Mouse (Mus musculus): ENCODE measurements at regions not wholly inside any gene's neighbourhood (a gene's known extent, or its start where the extent isn't known, plus 50 kb on each side); places are given as distances from the start of the nearest gene placed in this dataset.
A peak's percentile ranks its signal among the peaks of the same experiment; 100 is the strongest.

DNA sequence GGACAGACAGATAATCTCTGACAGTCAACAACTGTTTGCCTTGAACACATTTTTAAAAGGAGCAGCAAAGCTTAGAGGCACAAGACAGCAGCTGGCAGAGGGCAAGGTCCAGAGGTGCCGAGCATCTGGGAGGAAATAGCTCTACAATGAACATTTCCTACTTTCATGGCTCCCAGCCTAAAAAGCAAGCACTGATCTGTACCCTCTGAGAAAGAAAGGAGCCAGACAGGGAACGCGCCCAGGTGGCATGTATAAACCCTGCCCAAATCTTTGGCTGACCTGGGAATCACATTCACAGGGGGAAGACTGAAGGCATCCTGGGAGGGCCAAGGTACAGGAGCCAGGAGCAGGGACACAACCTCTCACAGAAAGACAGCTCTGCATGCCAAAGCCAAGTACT, 371.2 kb upstream of the Tbx3 start:
- Histone ChIP-seq H3K27me3 (ENCODE audit: control insufficient read depth, insufficient read depth, insufficient read length) (no peaks in the 10 kb centered on the region), H3K79me2 (ENCODE audit: control insufficient read depth, insufficient read depth) (no peaks in the 10 kb centered on the region), H3K4me2 (ENCODE audit: low read depth) (no peak overlapping the region), H3K4me3 (no peak overlapping the region), H3ac (ENCODE audit: control insufficient read depth, insufficient read length) (no peak overlapping the region), H3K36me3 (ENCODE audit: control insufficient read depth, insufficient read depth) (no peaks in the 10 kb centered on the region)
- TF ChIP-seq SRF (IDR thresholded peaks at IDR 0.05; ENCODE audit: control insufficient read depth, insufficient read length, low read depth) (no peak), MYOG (IDR thresholded peaks at IDR 0.05; ENCODE audit: control insufficient read depth in 1 of 3, insufficient read depth in 1 of 3, insufficient read length in 2 of 3, low read depth in 2 of 3) (no peak), E2F4 (IDR thresholded peaks at IDR 0.05; ENCODE audit: insufficient read depth) (no peak), MYOD1 (IDR thresholded peaks at IDR 0.05; ENCODE audit: control insufficient read depth in 1 of 3, insufficient read length in 2 of 3, low read depth in 2 of 3) (no peak), CEBPB (IDR thresholded peaks at IDR 0.05; ENCODE audit: insufficient read depth, poor library complexity, severe bottlenecking) (no peak), TCF12 (IDR thresholded peaks at IDR 0.05; ENCODE audit: insufficient read depth, poor library complexity, severe bottlenecking) (no peak), TCF3 (IDR thresholded peaks at IDR 0.05; ENCODE audit: insufficient read length, low read depth) (no peak), REST (IDR thresholded peaks at IDR 0.05; ENCODE audit: insufficient read depth, insufficient read length) (no peak), USF1 (IDR thresholded peaks at IDR 0.05; ENCODE audit: low read depth) (no peak)

DNA sequence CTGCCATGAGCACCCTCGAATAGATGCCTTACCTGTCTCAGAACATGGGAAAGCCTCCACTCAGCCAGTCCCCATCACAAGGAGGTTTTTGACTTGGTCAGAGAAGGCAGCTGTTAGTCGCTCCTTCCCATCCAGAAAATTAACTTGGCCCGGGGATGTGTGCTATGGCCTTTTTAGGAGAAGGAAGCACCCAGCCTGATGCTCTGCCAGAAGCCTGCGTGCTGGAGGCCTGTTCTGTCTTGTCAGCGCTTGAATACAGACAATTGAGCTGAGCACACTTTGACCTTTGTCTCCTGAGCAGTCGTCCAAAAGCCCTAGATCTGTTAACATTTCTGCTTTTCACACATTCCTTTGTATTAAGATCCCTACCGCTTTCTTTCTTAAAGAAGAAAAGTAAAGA, 370.4 kb upstream of the Tbx3 start:
- TF ChIP-seq SRF (IDR thresholded peaks at IDR 0.05; ENCODE audit: control insufficient read depth, insufficient read length, low read depth) = no peak
- no peak for TF ChIP-seq MYOD1 (IDR thresholded peaks at IDR 0.05; ENCODE audit: control insufficient read depth in 1 of 3, insufficient read length in 2 of 3, low read depth in 2 of 3)
- TF ChIP-seq MAX (IDR thresholded peaks at IDR 0.05; ENCODE audit: low read depth) = no peak
- no peak for TF ChIP-seq REST (IDR thresholded peaks at IDR 0.05; ENCODE audit: insufficient read depth, insufficient read length)
- no peak for TF ChIP-seq MYOG (IDR thresholded peaks at IDR 0.05; ENCODE audit: control insufficient read depth in 1 of 3, insufficient read depth in 1 of 3, insufficient read length in 2 of 3, low read depth in 2 of 3)
- TF ChIP-seq POLR2AphosphoS2 (IDR thresholded peaks at IDR 0.05; ENCODE audit: insufficient read length, low read depth) = no peak
- no peak for TF ChIP-seq TCF12 (IDR thresholded peaks at IDR 0.05; ENCODE audit: insufficient read depth, poor library complexity, severe bottlenecking)
- TF ChIP-seq E2F4 (IDR thresholded peaks at IDR 0.05; ENCODE audit: insufficient read depth) = no peak
- TF ChIP-seq CEBPB (IDR thresholded peaks at IDR 0.05; ENCODE audit: insufficient read depth, poor library complexity, severe bottlenecking) = no peak
- TF ChIP-seq TCF3 (IDR thresholded peaks at IDR 0.05; ENCODE audit: insufficient read length, low read depth) = no peak
- TF ChIP-seq USF1 (IDR thresholded peaks at IDR 0.05; ENCODE audit: low read depth) = no peak
- no peak for TF ChIP-seq POLR2A (IDR thresholded peaks at IDR 0.05; ENCODE audit: insufficient read length, low read depth)
- Histone ChIP-seq H3ac (ENCODE audit: control insufficient read depth, insufficient read length) (no peak overlapping the region), H3K4me2 (ENCODE audit: low read depth) (no peak overlapping the region), H3K36me3 (ENCODE audit: control insufficient read depth, insufficient read depth) (no peaks in the 10 kb centered on the region), H3K27me3 (ENCODE audit: control insufficient read depth, insufficient read depth, insufficient read length) (no peaks in the 10 kb centered on the region), H3K4me3 (no peak overlapping the region), H3K79me2 (ENCODE audit: control insufficient read depth, insufficient read depth) (no peaks in the 10 kb centered on the region)

DNA sequence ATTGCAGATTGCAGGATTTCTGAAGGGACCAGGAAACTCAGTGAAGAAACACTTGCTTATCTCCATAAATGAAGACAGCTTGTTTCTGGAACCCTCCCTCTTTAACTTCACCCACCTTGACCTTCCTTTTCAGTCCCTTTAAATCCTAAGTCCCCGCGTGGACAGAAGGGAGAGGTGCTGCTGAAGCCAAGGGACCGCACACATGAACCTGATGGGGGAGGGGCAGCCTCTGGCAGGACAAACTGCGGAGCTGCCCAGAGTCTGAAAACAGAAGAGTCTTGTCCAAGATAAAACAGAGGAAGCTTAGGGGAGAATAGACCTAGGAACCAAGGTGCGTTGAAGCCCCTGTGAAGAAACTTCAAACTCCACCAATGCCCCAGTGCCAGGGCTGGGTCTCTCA, 368.9 kb upstream of the Tbx3 start:
- TF ChIP-seq POLR2A (IDR thresholded peaks at IDR 0.05; ENCODE audit: insufficient read length, low read depth) = no peak
- TF ChIP-seq CEBPB (IDR thresholded peaks at IDR 0.05; ENCODE audit: insufficient read depth, poor library complexity, severe bottlenecking) = no peak
- no peak for TF ChIP-seq E2F4 (IDR thresholded peaks at IDR 0.05; ENCODE audit: insufficient read depth)
- TF ChIP-seq MYOD1 (IDR thresholded peaks at IDR 0.05; ENCODE audit: control insufficient read depth in 1 of 3, insufficient read length in 2 of 3, low read depth in 2 of 3) = no peak
- no peak for TF ChIP-seq MAX (IDR thresholded peaks at IDR 0.05; ENCODE audit: low read depth)
- TF ChIP-seq TCF3 (IDR thresholded peaks at IDR 0.05; ENCODE audit: insufficient read length, low read depth) = no peak
- TF ChIP-seq SRF (IDR thresholded peaks at IDR 0.05; ENCODE audit: control insufficient read depth, insufficient read length, low read depth) = no peak
- TF ChIP-seq TCF12 (IDR thresholded peaks at IDR 0.05; ENCODE audit: insufficient read depth, poor library complexity, severe bottlenecking) = no peak
- no peak for TF ChIP-seq POLR2AphosphoS2 (IDR thresholded peaks at IDR 0.05; ENCODE audit: insufficient read length, low read depth)
- TF ChIP-seq REST (IDR thresholded peaks at IDR 0.05; ENCODE audit: insufficient read depth, insufficient read length) = no peak
- TF ChIP-seq USF1 (IDR thresholded peaks at IDR 0.05; ENCODE audit: low read depth) = no peak
- no peak for TF ChIP-seq MYOG (IDR thresholded peaks at IDR 0.05; ENCODE audit: control insufficient read depth in 1 of 3, insufficient read depth in 1 of 3, insufficient read length in 2 of 3, low read depth in 2 of 3)
- no peaks in the 10 kb centered on the region for H3K27me3 ChIP-seq (ENCODE audit: control insufficient read depth, insufficient read depth, insufficient read length)

DNA sequence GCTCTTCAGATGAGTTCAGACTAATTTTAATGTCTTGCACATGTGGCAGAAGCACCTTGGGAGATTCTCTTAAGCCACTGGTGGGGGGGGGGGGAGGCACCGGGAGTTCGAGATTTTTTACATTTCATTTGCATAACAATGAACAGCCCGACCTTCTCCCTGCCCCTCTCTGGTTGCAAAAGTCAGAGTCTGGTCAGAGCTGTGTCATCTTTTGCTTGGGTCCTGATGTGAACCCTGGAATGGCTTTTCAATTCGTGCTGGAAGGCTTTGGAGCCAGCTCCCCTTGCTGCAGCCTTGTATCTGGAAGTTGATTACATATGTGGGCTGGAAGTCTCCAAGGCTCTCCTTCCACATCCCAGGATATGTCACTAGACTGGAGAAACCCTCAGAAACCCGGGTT, 365.7 kb upstream of the Tbx3 start:
- Histone ChIP-seq H3ac (ENCODE audit: control insufficient read depth, insufficient read length) (no peak overlapping the region), H3K36me3 (ENCODE audit: control insufficient read depth, insufficient read depth) (no peaks in the 10 kb centered on the region), H3K79me2 (ENCODE audit: control insufficient read depth, insufficient read depth) (no peaks in the 10 kb centered on the region), H3K4me2 (ENCODE audit: low read depth) (no peak overlapping the region), H3K4me3 (no peak overlapping the region), H3K27me3 (ENCODE audit: control insufficient read depth, insufficient read depth, insufficient read length) (no peaks in the 10 kb centered on the region)
- TF ChIP-seq REST (IDR thresholded peaks at IDR 0.05; ENCODE audit: insufficient read depth, insufficient read length) (no peak), CEBPB (IDR thresholded peaks at IDR 0.05; ENCODE audit: insufficient read depth, poor library complexity, severe bottlenecking) (no peak), POLR2A (IDR thresholded peaks at IDR 0.05; ENCODE audit: insufficient read length, low read depth) (no peak), MYOG (IDR thresholded peaks at IDR 0.05; ENCODE audit: control insufficient read depth in 1 of 3, insufficient read depth in 1 of 3, insufficient read length in 2 of 3, low read depth in 2 of 3) (no peak), SRF (IDR thresholded peaks at IDR 0.05; ENCODE audit: control insufficient read depth, insufficient read length, low read depth) (no peak)

More for the DNA sequence above, 368.9 kb upstream of the Tbx3 start:
- H3K36me3 ChIP-seq (ENCODE audit: control insufficient read depth, insufficient read depth) = no peaks in the 10 kb centered on the region
- H3K4me3 ChIP-seq = no peak overlapping the region
- no peak overlapping the region for H3ac ChIP-seq (ENCODE audit: control insufficient read depth, insufficient read length)
- no peaks in the 10 kb centered on the region for H3K79me2 ChIP-seq (ENCODE audit: control insufficient read depth, insufficient read depth)
- H3K4me2 ChIP-seq (ENCODE audit: low read depth) = no peak overlapping the region

DNA sequence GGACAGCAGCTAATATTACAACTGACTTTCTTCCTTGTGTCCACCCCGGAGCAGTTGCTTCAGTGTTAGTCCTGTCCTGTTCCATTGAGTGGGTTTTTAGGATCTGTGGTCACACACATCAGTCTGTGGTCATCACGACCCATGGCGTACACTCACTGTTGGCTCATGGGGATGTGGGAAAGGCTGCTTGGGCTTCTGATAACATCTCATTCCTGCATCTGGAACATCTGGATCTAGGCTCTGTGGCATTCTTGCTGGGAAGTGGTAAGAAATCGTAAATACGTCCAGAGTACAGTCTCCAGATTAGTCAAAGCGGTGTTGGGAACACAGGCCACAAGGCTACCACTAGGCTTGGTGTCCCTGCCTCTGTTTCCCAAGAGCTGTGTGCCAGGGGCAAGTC, 362.7 kb upstream of the Tbx3 start:
- H3K79me2 ChIP-seq (ENCODE audit: control insufficient read depth, insufficient read depth) = no peaks in the 10 kb centered on the region
- H3K4me2 ChIP-seq (ENCODE audit: low read depth) = no peak overlapping the region
- no peaks in the 10 kb centered on the region for H3K27me3 ChIP-seq (ENCODE audit: control insufficient read depth, insufficient read depth, insufficient read length)
- H3K4me3 ChIP-seq = no peak overlapping the region
- no peaks in the 10 kb centered on the region for H3K36me3 ChIP-seq (ENCODE audit: control insufficient read depth, insufficient read depth)
- TF ChIP-seq MAX (IDR thresholded peaks at IDR 0.05; ENCODE audit: low read depth) = no peak
- 0 out of 2 replicates have a peak, but pooled peaks have one; percentile 5 for TF ChIP-seq CEBPB (IDR thresholded peaks at IDR 0.05; ENCODE audit: insufficient read depth, poor library complexity, severe bottlenecking)
- H3ac ChIP-seq (ENCODE audit: control insufficient read depth, insufficient read length) = no peak overlapping the region
